Mouse (Mus musculus): ENCODE data around the gene Fbln2.

GRCm38 (mm10) chr6:91307972-91308371 lies 95.7 kb downstream of the Fbln2 start:
- TF ChIP-seq FLI1 (IDR thresholded peaks at IDR 0.05; ENCODE audit: low read length) = no peak
- no peak for TF ChIP-seq GATA1 (IDR thresholded peaks at IDR 0.05; ENCODE audit: borderline replicate concordance, low read length)
